Mouse (Mus musculus) G1E (cell line): ENCODE data around the gene Thsd1.

Source experiments
- CTCF ChIP-seq: IDR thresholded peaks from 2 replicates; pipeline ENCODE4 v1.5.1; 2012; ENCODE audit warnings: low read depth, low read length, inconsistent platforms, mixed read lengths
- GATA1 ChIP-seq: IDR thresholded peaks from 2 replicates; pipeline ENCODE4 v1.6.1; 2012; ENCODE audit warnings: borderline replicate concordance, low read length, inconsistent platforms, mixed read lengths
- GATA2 ChIP-seq: IDR thresholded peaks from 2 replicates; pipeline ENCODE4 v1.6.1; 2012; ENCODE audit warnings: low read depth, low read length, inconsistent platforms, borderline replicate concordance
- POLR2AphosphoS5 ChIP-seq: IDR thresholded peaks from 2 replicates; pipeline ENCODE4 v1.6.1; 2012; ENCODE audit warnings: low read depth, low read length, inconsistent platforms; ENCODE audit not compliant: insufficient replicate concordance
- TAL1 ChIP-seq: conservative IDR thresholded peaks from 2 replicates; pipeline ENCODE4 v1.6.1; 2012; ENCODE audit warnings: low read depth, low read length, inconsistent platforms, mixed read lengths

- TF ChIP-seq TAL1 (no peak), GATA2 (no peak), CTCF (no peak), GATA1 (no peak), POLR2AphosphoS5 (no peak)
Measured at GRCm38 (mm10) chr8:22247956-22248355, 20.8 kb downstream of the Thsd1 start.
